Mouse (Mus musculus): ENCODE measurements around the gene Ucp3. TPM values are rescaled to one million over a fixed set of nuclear protein-coding genes. Genes with fewer than 3 reads are reported as not detected.

The Ucp3 gene
- not detected in 2 replicates for polyA plus RNA-seq (2015; fragmentation: Nextera tagmentation; extraction: Ambion mirVana)

GRCm38 (mm10) chr7:100472777-100473176, at the start of gene Ucp3:
Gene Ucp3 (plus strand): TSS chr7:100472990.
- H3K27ac ChIP-seq (replicated peaks), result no peak within 1 kb of the TSS
- H3K9ac ChIP-seq, result no peak within 1 kb of the TSS
- no peak within 1 kb of the TSS for H3K4me3 ChIP-seq
- H3K36me3 ChIP-seq, result peaks cover 5% of the 10 kb centered on the region; the same call in 1 of the 2 replicates
- H3K4me1 ChIP-seq (replicated peaks), result no peaks in the 10 kb centered on the region
- no peaks in the 10 kb centered on the region for H3K27me3 ChIP-seq
- H3K4me2 ChIP-seq, result no peak within 1 kb of the TSS
- no peak for ATAC-seq (ENCODE audit: low FRiP score, low read depth)
- no peaks in the 10 kb centered on the region for H3K9me3 ChIP-seq
- 93% methylated on average over 6 of the region's 6 CpGs for WGBS

- no peak for ATAC-seq (ENCODE audit: low FRiP score, low read depth)
- H3K27ac ChIP-seq (replicated peaks), result no peak overlapping the region
- H3K9ac ChIP-seq, result no peak overlapping the region
- no peak overlapping the region for H3K4me2 ChIP-seq
- 67% methylated on average over 3 of the region's 3 CpGs for WGBS
- no peaks in the 10 kb centered on the region for H3K27me3 ChIP-seq
- H3K4me3 ChIP-seq, result no peak overlapping the region
- H3K9me3 ChIP-seq, result no peaks in the 10 kb centered on the region
- H3K4me1 ChIP-seq (replicated peaks), result no peaks in the 10 kb centered on the region
- H3K36me3 ChIP-seq, result peaks cover 61% of the 10 kb centered on the region
Measured at GRCm38 (mm10) chr7:100425795-100426194, 47.0 kb upstream of the Ucp3 start.

GRCm38 (mm10) chr7:100429102-100429501, 43.7 kb upstream of the Ucp3 start:
- Histone ChIP-seq H3K9me3 (no peaks in the 10 kb centered on the region), H3K27ac (replicated peaks) (no peak overlapping the region), H3K4me1 (replicated peaks) (no peaks in the 10 kb centered on the region), H3K36me3 (peaks cover 76% of the 10 kb centered on the region), H3K4me2 (no peak overlapping the region), H3K9ac (no peak overlapping the region), H3K27me3 (no peaks in the 10 kb centered on the region), H3K4me3 (no peak overlapping the region)
- no peak for ATAC-seq (ENCODE audit: low FRiP score, low read depth)
- 66% methylated on average over 3 of the region's 3 CpGs for WGBS

GRCm38 (mm10) chr7:100429911-100430310, 42.9 kb upstream of the Ucp3 start:
- Histone ChIP-seq H3K4me1 (replicated peaks) (no peaks in the 10 kb centered on the region), H3K27ac (replicated peaks) (no peak overlapping the region), H3K27me3 (no peaks in the 10 kb centered on the region), H3K4me2 (no peak overlapping the region), H3K4me3 (no peak overlapping the region), H3K9ac (no peak overlapping the region), H3K36me3 (peaks cover 71% of the 10 kb centered on the region), H3K9me3 (no peaks in the 10 kb centered on the region)
- ATAC-seq (ENCODE audit: low FRiP score, low read depth), result no peak
- WGBS, result 88% methylated on average over 11 of the region's 11 CpGs

GRCm38 (mm10) chr7:100431103-100431502, 41.7 kb upstream of the Ucp3 start:
- peaks cover 66% of the 10 kb centered on the region for H3K36me3 ChIP-seq
- no peaks in the 10 kb centered on the region for H3K9me3 ChIP-seq
- WGBS, result 77% methylated on average over 5 of the region's 5 CpGs
- H3K4me1 ChIP-seq (replicated peaks), result no peaks in the 10 kb centered on the region
- no peak overlapping the region for H3K4me2 ChIP-seq
- no peak overlapping the region for H3K9ac ChIP-seq
- no peak for ATAC-seq (ENCODE audit: low FRiP score, low read depth)
- H3K27ac ChIP-seq (replicated peaks), result no peak overlapping the region
- H3K27me3 ChIP-seq, result no peaks in the 10 kb centered on the region
- no peak overlapping the region for H3K4me3 ChIP-seq

- 95% methylated on average over 6 of the region's 6 CpGs for WGBS
- H3K4me3 ChIP-seq, result no peak overlapping the region
- H3K36me3 ChIP-seq, result peaks cover 69% of the 10 kb centered on the region
- no peaks in the 10 kb centered on the region for H3K27me3 ChIP-seq
- no peak for ATAC-seq (ENCODE audit: low FRiP score, low read depth)
- H3K4me2 ChIP-seq, result no peak overlapping the region
- H3K27ac ChIP-seq (replicated peaks), result no peak overlapping the region
- no peak overlapping the region for H3K9ac ChIP-seq
- H3K4me1 ChIP-seq (replicated peaks), result no peaks in the 10 kb centered on the region
- no peaks in the 10 kb centered on the region for H3K9me3 ChIP-seq
Measured at GRCm38 (mm10) chr7:100433295-100433694, 39.5 kb upstream of the Ucp3 start.

- Histone ChIP-seq H3K27ac (replicated peaks) (no peak overlapping the region), H3K36me3 (peaks cover 69% of the 10 kb centered on the region), H3K4me3 (no peak overlapping the region), H3K27me3 (no peaks in the 10 kb centered on the region), H3K4me2 (no peak overlapping the region), H3K9me3 (no peaks in the 10 kb centered on the region), H3K4me1 (replicated peaks) (no peaks in the 10 kb centered on the region), H3K9ac (no peak overlapping the region)
- no peak for ATAC-seq (ENCODE audit: low FRiP score, low read depth)
- WGBS, result 91% methylated on average over 4 of the region's 4 CpGs
Measured at GRCm38 (mm10) chr7:100443728-100444127, 29.1 kb upstream of the Ucp3 start.

DNA sequence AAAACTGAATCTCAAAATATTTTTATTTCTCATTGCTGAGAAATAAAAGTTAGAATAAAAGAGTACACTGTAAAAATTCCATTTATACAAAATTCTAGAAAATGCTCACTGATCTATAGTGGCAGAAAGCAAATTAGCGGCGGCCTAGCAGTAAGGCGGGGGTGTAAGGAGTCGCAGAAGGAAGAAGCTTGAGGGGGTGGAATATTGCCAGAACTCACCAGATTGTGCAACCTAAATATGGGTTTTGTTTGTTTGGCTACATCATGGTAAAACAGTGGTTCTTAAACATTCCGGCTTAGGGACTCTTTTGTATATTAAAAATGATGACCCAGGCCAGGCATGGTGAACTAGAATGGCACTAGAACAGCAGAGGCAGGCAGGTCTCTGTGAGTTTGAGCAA, 26.5 kb upstream of the Ucp3 start:
- no peak overlapping the region for H3K4me2 ChIP-seq
- H3K27me3 ChIP-seq, result no peaks in the 10 kb centered on the region
- no peaks in the 10 kb centered on the region for H3K9me3 ChIP-seq
- 98% methylated on average over 5 of the region's 5 CpGs for WGBS
- H3K36me3 ChIP-seq, result peaks cover 81% of the 10 kb centered on the region
- no peak overlapping the region for H3K4me3 ChIP-seq
- H3K27ac ChIP-seq (replicated peaks), result no peak overlapping the region
- ATAC-seq (ENCODE audit: low FRiP score, low read depth), result no peak
- no peaks in the 10 kb centered on the region for H3K4me1 ChIP-seq (replicated peaks)
- no peak overlapping the region for H3K9ac ChIP-seq

DNA sequence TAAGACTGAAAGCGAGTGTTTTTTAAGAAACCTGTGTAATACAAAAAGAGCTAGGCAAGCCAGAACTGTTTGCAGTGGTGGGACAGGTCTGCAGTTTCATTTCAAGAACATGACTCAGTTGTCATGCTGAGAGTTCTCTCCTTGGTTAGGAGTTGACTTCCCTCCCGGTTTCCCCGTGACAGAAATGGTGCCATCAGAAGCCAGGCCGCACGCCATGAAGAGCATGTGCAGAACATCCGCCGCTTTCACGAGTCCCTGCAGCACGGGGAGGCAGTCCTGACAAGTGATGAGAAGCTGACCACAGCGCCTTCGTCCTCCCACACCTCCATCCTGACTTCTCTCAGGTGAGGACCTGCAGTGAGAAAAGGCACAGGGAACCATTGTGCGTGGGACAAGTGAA, 24.3 kb upstream of the Ucp3 start:
- Histone ChIP-seq H3K4me1 (replicated peaks) (no peaks in the 10 kb centered on the region), H3K9ac (no peak overlapping the region), H3K9me3 (no peaks in the 10 kb centered on the region), H3K4me3 (no peak overlapping the region), H3K4me2 (no peak overlapping the region), H3K36me3 (peaks cover 81% of the 10 kb centered on the region), H3K27me3 (no peaks in the 10 kb centered on the region), H3K27ac (replicated peaks) (no peak overlapping the region)
- 95% methylated on average over 12 of the region's 12 CpGs for WGBS
- ATAC-seq (ENCODE audit: low FRiP score, low read depth), result no peak

- Histone ChIP-seq H3K4me2 (no peak overlapping the region), H3K9me3 (no peaks in the 10 kb centered on the region), H3K27ac (replicated peaks) (no peak overlapping the region), H3K4me3 (no peak overlapping the region), H3K27me3 (no peaks in the 10 kb centered on the region), H3K4me1 (replicated peaks) (no peaks in the 10 kb centered on the region), H3K9ac (no peak overlapping the region), H3K36me3 (peaks cover 82% of the 10 kb centered on the region)
- WGBS, result 100% methylated on average over 3 of the region's 3 CpGs
- ATAC-seq (ENCODE audit: low FRiP score, low read depth), result no peak
Measured at GRCm38 (mm10) chr7:100448985-100449384, 23.8 kb upstream of the Ucp3 start.

DNA sequence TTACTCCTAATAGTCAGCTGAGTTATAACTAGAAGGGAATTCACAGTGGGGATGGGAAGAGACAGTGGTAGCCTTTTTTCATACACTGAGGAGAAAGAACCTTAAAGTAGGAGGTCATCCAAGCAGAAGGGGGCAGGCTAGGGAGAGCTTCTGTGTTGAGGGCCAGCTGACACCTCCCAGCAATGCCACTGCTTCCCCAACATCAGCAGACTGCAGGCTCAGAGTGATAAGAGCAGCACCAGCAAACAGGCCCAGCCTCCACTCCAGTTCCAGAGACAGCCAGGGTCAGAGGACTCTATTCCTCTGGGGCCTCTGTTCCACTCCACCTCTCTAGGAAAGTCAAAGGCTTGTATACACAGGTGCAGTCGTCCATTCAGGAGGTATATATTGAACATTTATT, 14.6 kb upstream of the Ucp3 start:
- Histone ChIP-seq H3K36me3 (peaks cover 51% of the 10 kb centered on the region), H3K9ac (no peak overlapping the region), H3K27ac (replicated peaks) (no peak overlapping the region), H3K4me1 (replicated peaks) (no peaks in the 10 kb centered on the region), H3K9me3 (no peaks in the 10 kb centered on the region), H3K27me3 (no peaks in the 10 kb centered on the region), H3K4me3 (no peak overlapping the region), H3K4me2 (no peak overlapping the region)
- WGBS, result 70% methylated on average over 1 of the region's 1 CpGs
- ATAC-seq (ENCODE audit: low FRiP score, low read depth), result no peak

DNA sequence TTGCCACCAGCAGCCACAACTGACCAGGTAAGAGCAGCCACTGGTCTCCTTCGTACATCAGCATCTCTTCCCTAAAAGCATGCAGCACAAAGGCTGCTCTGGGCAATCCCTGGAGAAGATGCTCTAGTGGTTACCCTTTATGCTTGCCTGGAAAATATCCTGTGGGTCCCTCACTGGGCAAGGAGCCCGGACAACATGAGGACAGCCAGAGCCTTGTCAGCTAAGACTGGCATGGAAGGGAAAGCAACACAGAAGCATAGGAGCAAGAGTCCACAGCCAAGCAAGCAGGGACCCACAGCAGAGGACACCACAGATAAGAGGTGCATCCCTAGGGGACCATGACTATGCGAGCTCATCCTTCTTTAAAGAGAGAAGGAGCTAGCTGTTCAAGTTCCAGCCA, 12.9 kb upstream of the Ucp3 start:
- H3K4me3 ChIP-seq, result no peak overlapping the region
- H3K27ac ChIP-seq (replicated peaks), result no peak overlapping the region
- H3K4me2 ChIP-seq, result no peak overlapping the region
- no peak for ATAC-seq (ENCODE audit: low FRiP score, low read depth)
- no peaks in the 10 kb centered on the region for H3K9me3 ChIP-seq
- H3K27me3 ChIP-seq, result no peaks in the 10 kb centered on the region
- H3K36me3 ChIP-seq, result peaks cover 37% of the 10 kb centered on the region
- no peak overlapping the region for H3K9ac ChIP-seq
- H3K4me1 ChIP-seq (replicated peaks), result no peaks in the 10 kb centered on the region
- WGBS, result 94% methylated on average over 3 of the region's 3 CpGs

DNA sequence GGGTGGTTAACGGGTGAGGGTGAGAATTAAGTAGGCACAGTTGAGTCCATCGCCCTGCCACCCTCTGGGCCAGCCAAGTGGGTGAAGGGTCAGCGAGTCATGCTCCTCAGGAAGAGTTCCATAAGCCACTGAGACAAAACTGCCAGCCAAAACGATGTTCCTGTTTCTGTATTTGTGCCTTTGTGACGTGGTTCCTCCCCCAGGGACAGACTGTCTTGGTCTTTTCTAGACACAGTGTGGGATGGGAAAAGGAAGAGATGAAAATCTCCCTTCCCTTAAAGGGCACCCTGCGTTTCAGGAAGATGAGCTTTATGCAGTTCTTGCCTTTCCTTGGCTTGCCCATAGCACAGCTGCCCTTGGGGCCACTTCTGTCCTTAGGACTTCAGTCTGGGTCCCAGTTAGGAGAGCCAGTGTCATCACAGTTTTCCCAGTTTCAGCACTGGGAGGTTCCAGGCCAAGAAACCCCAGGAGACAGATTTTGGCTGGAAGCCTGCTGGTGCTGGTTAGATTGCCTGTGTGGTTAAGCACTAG, 11.1 kb upstream of the Ucp3 start:
- Histone ChIP-seq H3K4me1 (replicated peaks) (0 out of 2 replicates have a peak, but pooled peaks cover 7% of the 10 kb centered on the region), H3K9ac (no peak overlapping the region), H3K27me3 (no peaks in the 10 kb centered on the region), H3K36me3 (peaks cover 20% of the 10 kb centered on the region), H3K27ac (replicated peaks) (no peak overlapping the region), H3K9me3 (no peaks in the 10 kb centered on the region), H3K4me3 (no peak overlapping the region), H3K4me2 (no peak overlapping the region)
- no peak for ATAC-seq (ENCODE audit: low FRiP score, low read depth)
- WGBS, result 80% methylated on average over 6 of the region's 6 CpGs

Data from hindbrain, embryonic 15.5 days (tissue).